Mouse (Mus musculus): Measurements from ENCODE around the gene Capn15.

Gene Capn15

GRCm38 (mm10) chr17:25985306-25986294 is at the start of gene Capn15:
Gene Capn15 (minus strand): TSS chr17:25985796.
- DNase-seq: peak; percentile 95

- DNase-seq: no peak
These were observed 46.4 kb upstream of the Capn15 start for GRCm38 (mm10) chr17:26032037-26032436.

DNA sequence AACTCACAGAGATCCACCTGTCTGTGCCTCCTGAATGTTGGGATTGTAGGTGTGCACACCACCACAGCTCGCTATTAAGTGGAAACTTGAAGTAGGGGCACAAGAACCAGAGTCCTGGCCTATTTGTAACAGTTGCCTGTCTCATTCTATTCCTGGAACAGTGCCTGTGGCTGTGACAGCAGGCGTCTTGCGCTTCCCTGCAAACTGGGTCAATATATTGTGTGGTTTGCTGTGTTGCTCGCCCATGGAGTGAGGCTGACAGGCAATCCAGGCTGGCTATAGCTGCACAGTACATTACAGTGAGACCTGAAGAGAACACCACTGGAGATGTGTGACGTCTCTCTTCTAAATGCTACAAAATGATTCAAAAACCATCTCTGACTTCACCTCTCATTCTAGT is 46.0 kb upstream of the Capn15 start:
- DNase-seq: no peak

GRCm38 (mm10) chr17:26028261-26028660 is 42.7 kb upstream of the Capn15 start:
- DNase-seq: no peak

DNA sequence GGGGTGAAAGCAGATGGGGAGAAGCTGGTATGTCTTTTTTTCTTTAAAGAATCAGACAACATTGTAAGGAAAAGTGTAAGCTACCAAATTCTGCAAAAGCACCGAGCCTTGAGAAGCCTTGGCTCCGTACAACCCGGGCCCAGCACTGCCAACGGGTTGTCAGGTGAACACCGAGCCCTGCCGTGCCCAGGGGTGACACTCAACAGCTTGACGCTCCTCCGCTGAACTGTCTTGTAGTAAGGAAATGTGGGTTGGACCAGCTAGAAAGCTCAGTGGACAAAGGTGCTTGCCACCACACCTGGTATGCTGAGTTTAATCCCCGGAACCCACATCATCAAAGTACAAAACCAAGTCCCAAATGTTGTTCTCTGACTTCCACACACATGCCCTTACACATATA is 39.1 kb upstream of the Capn15 start:
- DNase-seq: no peak

- no peak for DNase-seq
These were observed 38.4 kb upstream of the Capn15 start for GRCm38 (mm10) chr17:26023966-26024365.

DNA sequence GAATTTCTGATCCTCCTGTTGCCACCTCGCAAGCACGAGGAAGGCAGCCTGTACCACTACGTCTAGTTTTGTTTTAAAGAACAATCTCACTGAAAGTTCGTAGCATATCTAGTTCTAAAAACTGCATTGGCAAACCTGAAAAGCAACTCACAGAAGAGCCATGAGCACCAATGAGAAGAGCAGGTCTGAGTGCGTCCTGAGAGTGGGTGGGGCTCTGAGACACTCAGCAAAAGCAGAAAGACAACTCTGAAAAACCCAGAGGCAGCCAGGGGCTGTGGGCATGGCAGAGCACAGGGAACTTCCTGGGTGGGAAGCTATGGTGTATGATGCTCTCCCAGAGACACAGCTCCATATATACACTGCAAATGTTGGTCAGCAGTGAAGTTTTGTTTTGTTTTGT is 37.6 kb upstream of the Capn15 start:
- no peak for DNase-seq

- no peak for DNase-seq
These were observed 36.2 kb upstream of the Capn15 start for GRCm38 (mm10) chr17:26021728-26022341.

- no peak for DNase-seq
These were observed 35.3 kb upstream of the Capn15 start for GRCm38 (mm10) chr17:26020848-26021347.

- no peak for DNase-seq
These were observed 32.8 kb upstream of the Capn15 start for GRCm38 (mm10) chr17:26018388-26018787.

GRCm38 (mm10) chr17:26017949-26018348 is 32.4 kb upstream of the Capn15 start:
- DNase-seq: no peak

- DNase-seq: no peak
These were observed 31.4 kb upstream of the Capn15 start for GRCm38 (mm10) chr17:26017021-26017420.

- no peak for DNase-seq
These were observed 28.1 kb upstream of the Capn15 start for GRCm38 (mm10) chr17:26013711-26014110.

GRCm38 (mm10) chr17:26011841-26012460 is 26.4 kb upstream of the Capn15 start:
- DNase-seq: peak; percentile 87

DNA sequence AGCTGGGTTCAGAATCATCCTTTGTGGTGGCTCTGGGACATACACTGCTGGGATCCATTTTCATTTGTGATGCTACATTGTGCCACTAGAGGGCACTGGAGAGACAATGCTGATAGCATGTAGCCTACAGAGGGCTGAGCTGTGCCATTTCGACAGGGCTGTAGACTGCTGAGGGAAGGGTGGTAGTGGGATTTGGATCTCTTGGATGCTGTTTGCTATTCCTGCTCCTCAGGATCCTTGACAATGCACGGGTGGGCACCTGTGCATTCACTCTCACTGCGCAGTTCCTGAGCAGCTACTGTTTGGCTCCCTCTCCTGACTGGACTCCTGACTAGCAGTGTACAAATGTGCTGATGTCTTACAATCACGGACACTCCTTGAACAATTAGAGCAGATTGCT is 23.9 kb upstream of the Capn15 start:
- DNase-seq: peak; percentile 87

GRCm38 (mm10) chr17:26008787-26009186 is 23.2 kb upstream of the Capn15 start:
- DNase-seq: no peak

DNA sequence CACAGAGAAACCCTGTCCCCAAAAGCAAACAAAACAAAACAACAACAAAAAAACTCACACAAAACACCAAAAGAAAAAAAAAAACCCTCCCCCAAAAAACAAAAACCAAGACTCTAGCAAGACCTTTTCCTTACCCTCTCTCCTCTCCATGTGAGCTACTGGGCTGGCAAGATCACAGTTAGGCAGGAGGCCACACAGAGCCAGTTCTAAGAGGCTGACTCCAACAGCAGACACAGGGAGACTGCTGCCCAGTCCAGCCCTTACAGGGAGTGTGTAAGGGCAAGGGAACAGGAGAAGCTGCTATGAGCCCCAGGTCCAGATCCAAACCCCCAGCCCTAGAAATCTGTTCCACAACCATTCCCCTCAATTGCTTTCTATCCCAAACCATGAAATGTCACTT is 22.7 kb upstream of the Capn15 start:
- no peak for DNase-seq

DNA sequence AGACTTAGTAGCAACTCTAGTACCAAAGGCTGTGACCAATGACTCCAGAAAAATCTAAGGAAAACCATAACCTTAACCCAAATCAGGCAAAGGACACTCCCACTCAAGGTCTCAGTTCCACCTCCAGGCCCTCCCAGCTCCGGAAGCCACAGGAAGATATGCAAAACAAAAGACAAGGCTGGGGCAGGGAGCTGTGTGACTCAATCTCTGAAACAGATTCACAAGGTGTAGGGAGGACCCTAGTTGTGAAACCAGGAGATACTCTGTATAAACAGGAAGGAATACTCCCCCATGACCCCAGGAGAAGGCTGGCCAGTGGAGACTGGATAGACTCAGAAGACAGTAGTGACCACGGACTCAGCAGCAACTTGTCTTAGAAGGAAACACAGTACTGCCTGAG is 22.1 kb upstream of the Capn15 start:
- no peak for DNase-seq

- DNase-seq: no peak
These were observed 20.3 kb upstream of the Capn15 start for GRCm38 (mm10) chr17:26005731-26006450.

DNA sequence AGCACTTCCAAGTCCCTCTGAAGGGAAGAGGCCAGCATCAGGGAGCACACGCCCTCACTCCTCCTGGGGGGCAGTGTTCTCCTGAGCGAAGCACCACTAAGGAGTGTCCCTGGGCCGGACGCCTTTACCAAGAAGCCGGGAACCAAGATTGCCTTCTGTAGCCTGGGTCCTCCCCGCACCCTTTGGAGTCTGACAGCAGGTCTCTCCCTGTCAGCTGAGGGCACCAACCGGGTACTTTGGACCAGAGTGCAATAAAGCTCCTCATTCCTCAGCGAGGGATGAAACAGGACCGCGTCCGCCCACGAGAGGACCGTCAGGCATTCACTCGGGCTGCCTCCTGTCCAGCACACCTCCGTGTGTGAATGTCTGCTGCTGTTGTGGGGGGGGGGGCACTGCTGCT is 19.1 kb upstream of the Capn15 start:
- no peak for DNase-seq

DNA sequence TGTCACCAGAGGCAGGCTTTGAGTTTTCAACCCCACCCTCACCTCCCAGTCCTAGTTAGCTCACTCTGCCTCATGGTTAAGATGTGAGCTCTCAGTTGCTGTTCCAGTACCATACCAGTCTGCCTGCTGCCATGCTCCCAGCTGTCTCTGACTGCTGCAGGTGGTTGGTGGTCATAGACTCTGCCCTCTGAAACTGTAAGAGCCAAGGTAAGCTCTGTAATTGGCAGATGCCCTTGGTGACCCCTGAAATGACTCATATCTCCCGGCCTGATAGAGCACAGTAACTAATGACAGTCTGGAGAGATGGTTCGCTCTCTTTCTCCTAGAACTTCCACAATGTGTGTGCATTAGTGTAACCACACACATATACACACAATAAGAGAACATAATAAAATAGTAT is 18.3 kb upstream of the Capn15 start:
- no peak for DNase-seq

DNA sequence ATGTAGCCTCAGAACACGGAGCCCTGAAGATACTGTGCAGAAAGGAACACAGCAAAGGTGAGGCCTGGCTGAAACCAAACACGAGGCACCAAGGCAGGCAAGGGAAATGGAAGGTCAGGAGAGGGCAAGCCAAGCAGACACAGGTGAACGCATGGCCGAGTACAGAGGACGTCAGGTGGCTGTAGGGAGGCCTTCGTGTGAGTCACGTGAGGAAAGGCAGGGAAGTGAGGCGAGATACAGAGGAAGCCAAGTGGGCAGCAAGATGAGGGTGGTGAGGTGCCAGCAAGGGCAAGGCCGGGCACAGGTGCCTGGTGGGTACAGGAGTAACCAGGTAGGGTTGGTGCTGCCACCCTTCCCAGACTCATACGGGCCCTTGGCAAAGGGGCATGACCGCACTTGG is 12.8 kb upstream of the Capn15 start:
- DNase-seq: no peak

DNA sequence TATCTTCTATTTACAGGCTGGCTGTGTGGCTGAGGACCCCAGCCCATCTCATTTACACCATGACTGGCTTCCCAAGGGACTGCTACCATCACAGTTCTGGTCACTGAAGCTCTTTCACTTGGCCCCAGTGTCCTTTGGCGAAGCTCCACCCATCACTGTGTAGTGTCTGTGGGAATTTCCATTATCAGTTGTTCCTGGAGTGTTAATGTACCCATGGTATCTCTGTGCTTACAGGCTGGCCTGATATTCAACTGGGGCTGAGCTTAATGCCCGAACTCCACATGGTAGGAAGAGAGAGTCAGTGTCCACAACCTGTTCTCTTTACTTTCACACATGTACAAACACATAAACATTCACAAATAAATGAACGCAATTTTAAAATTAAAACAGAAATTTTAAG is 7.9 kb upstream of the Capn15 start:
- DNase-seq: no peak

Data from lung, postnatal 10 days (tissue).